Mouse (Mus musculus) embryonic fibroblast, embryonic 13.5 days (primary cell): ENCODE measurements at regions not wholly inside any gene's neighbourhood (a gene's known extent, or its start where the extent isn't known, plus 50 kb on each side); places are given as distances from the start of the nearest gene placed in this dataset.

ENCODE experiments used
- CTCF ChIP-seq: IDR thresholded peaks from 2 replicates; pipeline ENCODE4 v1.5.1; 2011; ENCODE audit warnings: mild to moderate bottlenecking, control low read depth, low read length, moderate library complexity, borderline replicate concordance; ENCODE audit not compliant: insufficient read depth
- POLR2A ChIP-seq: IDR thresholded peaks from 2 replicates; pipeline ENCODE4 v1.6.1; 2011; ENCODE audit warnings: low read depth, mild to moderate bottlenecking, control low read depth, low read length, moderate library complexity

DNA sequence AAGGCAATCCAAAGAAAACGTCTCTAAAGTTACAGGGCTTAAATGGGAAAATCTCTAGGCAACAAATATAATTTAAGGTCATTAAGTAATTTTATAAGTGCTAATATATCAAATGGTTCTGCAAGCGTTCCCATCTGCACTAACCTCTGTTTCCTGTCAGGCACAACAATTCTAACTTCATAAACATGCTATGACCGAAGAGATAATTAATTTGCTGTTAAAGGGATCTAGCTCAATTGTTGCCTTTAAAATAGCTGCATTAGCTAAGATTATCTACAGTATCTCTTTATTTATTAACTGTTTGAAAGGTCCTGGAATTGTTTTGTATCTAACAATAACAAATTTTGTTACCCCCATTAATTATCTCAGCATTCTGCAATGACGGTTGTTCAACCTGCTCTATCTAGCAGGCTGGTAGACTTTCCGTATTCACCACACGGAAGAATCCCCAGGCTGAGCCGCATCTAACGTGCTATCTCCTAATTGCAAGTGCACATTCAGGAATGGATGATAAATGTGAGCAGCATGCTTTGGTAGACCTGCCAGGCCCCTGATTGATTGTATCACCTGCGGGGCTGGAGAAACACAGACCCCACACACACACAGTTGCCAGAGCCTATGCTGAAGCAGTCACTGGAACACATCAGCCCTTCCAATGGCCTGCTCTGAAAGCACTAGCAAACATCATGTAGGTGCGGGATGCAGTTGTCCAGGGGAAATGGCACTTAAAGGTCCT, 274.4 kb downstream of the Nuak1 start:
- no peak for TF ChIP-seq POLR2A
- TF ChIP-seq CTCF, result no peak
